Mouse (Mus musculus) kidney, embryonic 14.5 days (tissue): ENCODE results near the gene Nat9. TPM values are rescaled to one million over a fixed set of nuclear protein-coding genes. Genes with fewer than 3 reads are reported as not detected.

ENCODE experiments used
- ATAC-seq: fragments of 200-750 bp; cut with Nextera tagmentation; 2 replicates; pipeline ENCODE4 v1.8.0; 2017; ENCODE audit warnings: moderate number of reproducible peaks, mild to moderate bottlenecking, moderate TSS enrichment, moderate library complexity; ENCODE audit not compliant: low FRiP score, low TSS enrichment
- H3K27ac ChIP-seq: fragments of 300-500 bp; sonication (generic); 2 replicates; pipeline ENCODE4 v1.5.1; 2014; ENCODE audit warnings: low read depth, mild to moderate bottlenecking, low read length, moderate library complexity, mixed read lengths
- H3K27me3 ChIP-seq: fragments of 300-500 bp; sonication (generic); 2 replicates; pipeline ENCODE4 v1.6.1; 2014; ENCODE audit warnings: mild to moderate bottlenecking, low read length; ENCODE audit not compliant: control insufficient read depth, insufficient read depth
- H3K36me3 ChIP-seq: fragments of 300-500 bp; sonication (generic); 2 replicates; pipeline ENCODE4 v1.6.1; 2014; ENCODE audit warnings: low read length, mixed read lengths; ENCODE audit not compliant: control insufficient read depth, insufficient read depth
- H3K4me1 ChIP-seq: fragments of 300-500 bp; sonication (generic); 2 replicates; pipeline ENCODE4 v1.6.1; 2014; ENCODE audit warnings: low read length, mixed read lengths; ENCODE audit not compliant: control insufficient read depth, insufficient read depth
- H3K4me2 ChIP-seq: fragments of 300-500 bp; sonication (generic); replicated peaks from 2 replicates; pipeline ENCODE4 v1.6.1; 2014; ENCODE audit warnings: low read depth, mild to moderate bottlenecking, low read length
- H3K4me3 ChIP-seq: fragments of 300-500 bp; sonication (generic); 2 replicates; pipeline ENCODE4 v1.5.1; 2014; ENCODE audit warnings: mild to moderate bottlenecking, low read length
- H3K9ac ChIP-seq: fragments of 300-500 bp; sonication (generic); 2 replicates; pipeline ENCODE4 v1.6.1; 2014; ENCODE audit warnings: low read depth, mild to moderate bottlenecking, low read length, moderate library complexity
- H3K9me3 ChIP-seq: fragments of 300-500 bp; sonication (generic); 2 replicates; pipeline ENCODE4 v1.6.1; 2016; ENCODE audit warnings: low read length; ENCODE audit not compliant: control insufficient read depth
- WGBS: fragments of 180-500 bp; shearing (Covaris S2); extraction: QIAGEN DNeasy Blood & Tissue Kit; methylation state at CpG from one replicate; pipeline ENCODE4 v1.1.7; 2014; 5-methylcytosine and 5-hydroxymethylcytosine counted together
- polyA plus RNA-seq: library from polyadenylated mRNA; unstranded; fragments of >200 nt; fragmentation: Nextera tagmentation; extraction: Ambion mirVana; gene quantifications from 2 replicates; pipeline ENCODE4 v1.2.1, GENCODE M21; 2014

The Nat9 gene
- polyA plus RNA-seq, 1 experiment from 2014 or later, result 18.2 TPM

GRCm38 (mm10) chr11:115177559-115178195, 10.0 kb downstream of the Nat9 start:
- peak overlapping the region; percentile 19 for H3K4me2 ChIP-seq
- H3K27ac ChIP-seq, result peak overlapping the region; percentile 77; the same call in 1 of the 2 replicates
- peak overlapping the region; percentile 9; the same call in 1 of the 2 replicates for H3K4me3 ChIP-seq
- peak; percentile 45 for ATAC-seq
- peaks cover 56% of the 10 kb centered on the region for H3K4me1 ChIP-seq
- no peaks in the 10 kb centered on the region for H3K9me3 ChIP-seq
- 16% methylated on average over 10 of the region's 10 CpGs for WGBS
- 0 out of 2 replicates have a peak overlapping the region, but pooled peaks have one; percentile 5 for H3K9ac ChIP-seq
- H3K27me3 ChIP-seq, result no peaks in the 10 kb centered on the region
- peaks cover 17% of the 10 kb centered on the region; the same call in 1 of the 2 replicates for H3K36me3 ChIP-seq

- Histone ChIP-seq H3K27ac (peak overlapping the region; percentile 77; the same call in 1 of the 2 replicates), H3K9me3 (no peaks in the 10 kb centered on the region), H3K4me1 (peaks cover 65% of the 10 kb centered on the region), H3K4me3 (no peak overlapping the region), H3K27me3 (no peaks in the 10 kb centered on the region), H3K36me3 (peaks cover 14% of the 10 kb centered on the region; the same call in 1 of the 2 replicates), H3K9ac (peak overlapping the region; percentile 5; the same call in 1 of the 2 replicates), H3K4me2 (no peak overlapping the region)
- ATAC-seq, result 0 out of 2 replicates have a peak, but pooled peaks have one; percentile 20
- WGBS, result 53% methylated on average over 24 of the region's 24 CpGs
Observed at GRCm38 (mm10) chr11:115176399-115177190, 11.1 kb downstream of the Nat9 start.

GRCm38 (mm10) chr11:115173549-115174339, 13.9 kb downstream of the Nat9 start:
- no peaks in the 10 kb centered on the region for H3K36me3 ChIP-seq
- 18% methylated on average over 16 of the region's 16 CpGs for WGBS
- H3K27ac ChIP-seq, result peak overlapping the region; percentile 43; the same call in 1 of the 2 replicates
- H3K4me2 ChIP-seq, result peak overlapping the region; percentile 13
- ATAC-seq, result 0 out of 2 replicates have a peak, but pooled peaks have one; percentile 16
- H3K27me3 ChIP-seq, result no peaks in the 10 kb centered on the region
- no peak overlapping the region for H3K4me3 ChIP-seq
- H3K9ac ChIP-seq, result peak overlapping the region; percentile 2; the same call in 1 of the 2 replicates
- no peaks in the 10 kb centered on the region for H3K9me3 ChIP-seq
- H3K4me1 ChIP-seq, result peaks cover 71% of the 10 kb centered on the region

GRCm38 (mm10) chr11:115172825-115173287, 14.8 kb downstream of the Nat9 start:
- no peak overlapping the region; the same call in 1 of the 2 replicates for H3K27ac ChIP-seq
- no peak overlapping the region for H3K4me2 ChIP-seq
- H3K36me3 ChIP-seq, result no peaks in the 10 kb centered on the region
- no peaks in the 10 kb centered on the region for H3K9me3 ChIP-seq
- no peak overlapping the region for H3K9ac ChIP-seq
- peak; percentile 21; the same call in 1 of the 2 replicates for ATAC-seq
- no peaks in the 10 kb centered on the region for H3K27me3 ChIP-seq
- H3K4me1 ChIP-seq, result peaks cover 64% of the 10 kb centered on the region
- 43% methylated on average over 4 of the region's 4 CpGs for WGBS
- no peak overlapping the region for H3K4me3 ChIP-seq

GRCm38 (mm10) chr11:115171125-115171524, 16.5 kb downstream of the Nat9 start:
- 32% methylated on average over 8 of the region's 8 CpGs for WGBS
- Histone ChIP-seq H3K4me2 (no peak overlapping the region), H3K9ac (no peak overlapping the region), H3K36me3 (no peaks in the 10 kb centered on the region), H3K27me3 (no peaks in the 10 kb centered on the region), H3K4me1 (peaks cover 51% of the 10 kb centered on the region), H3K9me3 (no peaks in the 10 kb centered on the region), H3K4me3 (no peak overlapping the region), H3K27ac (no peak overlapping the region)
- no peak for ATAC-seq

- Histone ChIP-seq H3K9ac (no peak overlapping the region), H3K4me1 (peaks cover 47% of the 10 kb centered on the region), H3K36me3 (no peaks in the 10 kb centered on the region), H3K27ac (no peak overlapping the region), H3K9me3 (no peaks in the 10 kb centered on the region), H3K27me3 (peaks cover 3% of the 10 kb centered on the region; the same call in 1 of the 2 replicates), H3K4me3 (no peak overlapping the region), H3K4me2 (no peak overlapping the region)
- ATAC-seq, result no peak
- 90% methylated on average over 4 of the region's 4 CpGs for WGBS
Observed at GRCm38 (mm10) chr11:115169430-115169829, 18.2 kb downstream of the Nat9 start.

GRCm38 (mm10) chr11:115167631-115168249, 19.9 kb downstream of the Nat9 start:
- H3K4me2 ChIP-seq, result no peak overlapping the region
- peaks cover 3% of the 10 kb centered on the region; the same call in 1 of the 2 replicates for H3K27me3 ChIP-seq
- no peaks in the 10 kb centered on the region for H3K9me3 ChIP-seq
- no peak overlapping the region for H3K4me3 ChIP-seq
- WGBS, result 61% methylated on average over 8 of the region's 8 CpGs
- H3K9ac ChIP-seq, result no peak overlapping the region
- peaks cover 30% of the 10 kb centered on the region for H3K4me1 ChIP-seq
- H3K27ac ChIP-seq, result no peak overlapping the region
- ATAC-seq, result no peak
- no peaks in the 10 kb centered on the region for H3K36me3 ChIP-seq

- H3K4me3 ChIP-seq, result no peak overlapping the region
- WGBS, result 89% methylated on average over 3 of the region's 3 CpGs
- no peak overlapping the region for H3K27ac ChIP-seq
- H3K9ac ChIP-seq, result no peak overlapping the region
- ATAC-seq, result no peak
- H3K36me3 ChIP-seq, result no peaks in the 10 kb centered on the region
- H3K4me1 ChIP-seq, result peaks cover 27% of the 10 kb centered on the region
- no peaks in the 10 kb centered on the region for H3K9me3 ChIP-seq
- no peak overlapping the region for H3K4me2 ChIP-seq
- peaks cover 3% of the 10 kb centered on the region; the same call in 1 of the 2 replicates for H3K27me3 ChIP-seq
Observed at GRCm38 (mm10) chr11:115166776-115167175, 20.9 kb downstream of the Nat9 start.
